Mouse (Mus musculus) urinary bladder, postnatal 10 days (tissue): ENCODE results near the gene Arrdc3.
"Not testable (repeated sequence)": the region's sequence is repeated elsewhere in the genome, so short reads cannot be mapped to it uniquely, and the experiment has no call there.

Experiments used
- DNase-seq: peaks from one replicate; pipeline ENCODE4 v3.0.0; 2022; ENCODE audit warnings: low spot score

The Arrdc3 gene

DNA sequence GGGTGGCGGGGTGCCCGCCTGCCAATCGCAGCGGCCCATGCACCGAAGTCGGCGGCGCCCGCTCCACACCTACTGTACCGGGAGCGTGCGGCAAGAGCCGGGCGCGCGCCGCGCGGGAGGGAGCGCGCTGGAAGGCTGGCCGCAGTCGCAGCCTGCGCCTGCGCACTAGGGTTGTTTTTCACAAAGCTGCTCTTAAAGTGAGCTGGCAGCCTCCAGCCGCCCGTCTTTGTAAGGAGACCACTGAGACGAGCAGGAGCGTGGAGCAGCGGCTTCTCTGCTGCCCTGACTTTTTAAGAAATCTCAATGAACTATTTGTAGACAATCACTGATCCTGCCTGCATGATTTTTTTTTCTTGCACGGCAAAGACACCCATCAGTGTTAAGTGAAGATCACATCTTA is at the start of gene Arrdc3:
TSS of gene Arrdc3 (plus strand) at position 195 of the 400 bp plus-strand sequence.
- DNase-seq = peak; percentile 87

DNA sequence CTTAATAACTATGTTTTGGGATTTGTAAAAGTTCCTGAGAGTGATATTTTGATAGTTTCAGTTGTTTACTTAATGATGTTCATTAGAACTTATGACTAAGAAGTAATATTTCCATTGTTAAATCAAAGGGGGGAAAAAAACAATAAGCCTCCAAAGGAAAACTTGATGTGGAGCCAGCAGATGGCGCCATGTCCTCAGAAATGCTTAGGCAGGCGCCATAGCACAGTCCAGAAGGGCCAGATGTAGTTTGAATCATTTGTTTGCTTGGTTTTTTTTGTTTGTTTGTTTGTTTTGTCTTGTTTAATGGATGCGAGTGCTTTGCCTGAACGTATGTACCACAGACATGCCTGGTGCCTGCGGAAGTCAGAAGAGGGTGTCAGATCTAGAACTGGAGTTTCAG is 21.0 kb upstream of the Arrdc3 start:
- no peak for DNase-seq

DNA sequence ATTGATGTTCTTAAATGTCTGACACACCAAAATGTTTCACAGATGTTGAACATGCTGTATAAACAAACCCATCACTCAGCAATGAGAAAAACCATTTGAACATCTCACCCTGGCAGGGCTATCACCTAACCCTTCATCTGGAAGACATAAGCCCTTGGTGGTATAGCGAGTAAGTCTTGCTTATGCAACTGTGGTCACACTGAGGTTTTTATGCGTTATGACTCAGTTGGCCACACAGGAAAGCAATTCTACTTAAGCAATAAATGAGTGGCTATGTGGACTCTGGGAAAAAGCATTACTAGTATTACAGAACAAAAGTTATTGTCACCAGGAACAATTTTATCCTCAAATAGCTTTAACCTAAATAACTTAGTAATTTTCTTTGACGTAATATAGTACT is 19.0 kb upstream of the Arrdc3 start:
- DNase-seq = no peak

DNA sequence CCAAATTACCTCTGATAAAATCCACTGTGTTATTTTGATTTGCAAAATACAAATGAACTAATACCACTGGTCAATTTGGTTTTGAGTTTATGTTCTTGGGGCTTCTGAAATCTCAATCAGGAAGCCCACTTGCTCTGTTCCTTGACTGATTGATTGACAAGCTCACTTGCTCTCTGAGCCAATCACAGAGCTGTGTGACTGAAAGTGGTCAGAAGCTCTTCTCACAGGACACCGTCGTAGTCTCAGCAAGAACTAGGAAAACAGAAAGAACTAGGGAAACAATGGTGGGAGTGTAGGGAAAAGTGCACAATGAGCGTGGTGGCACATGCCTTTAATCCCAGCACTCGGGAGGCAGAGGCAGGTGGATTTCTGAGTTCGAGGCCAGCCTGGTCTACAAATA is 8.1 kb upstream of the Arrdc3 start:
- no peak for DNase-seq

DNA sequence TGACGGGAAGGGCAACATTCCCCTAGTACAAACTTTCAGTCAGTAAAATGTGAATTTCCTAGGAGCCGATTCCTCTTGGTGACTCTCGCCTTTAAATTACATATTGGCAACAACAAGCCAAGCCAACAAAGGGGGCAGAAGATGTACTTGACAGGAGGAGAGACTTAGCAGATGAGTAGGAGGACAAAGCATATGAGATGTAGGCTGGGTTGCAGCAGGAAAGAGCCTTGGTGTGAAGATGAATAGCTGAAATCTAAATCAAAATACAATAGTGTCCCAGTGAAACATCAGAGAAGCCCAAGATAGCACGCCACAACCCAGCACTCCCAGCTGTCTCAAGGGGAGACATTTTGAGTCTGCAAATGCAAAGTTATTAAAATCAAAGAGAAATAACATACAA is 2.4 kb upstream of the Arrdc3 start:
- DNase-seq = no peak

DNA sequence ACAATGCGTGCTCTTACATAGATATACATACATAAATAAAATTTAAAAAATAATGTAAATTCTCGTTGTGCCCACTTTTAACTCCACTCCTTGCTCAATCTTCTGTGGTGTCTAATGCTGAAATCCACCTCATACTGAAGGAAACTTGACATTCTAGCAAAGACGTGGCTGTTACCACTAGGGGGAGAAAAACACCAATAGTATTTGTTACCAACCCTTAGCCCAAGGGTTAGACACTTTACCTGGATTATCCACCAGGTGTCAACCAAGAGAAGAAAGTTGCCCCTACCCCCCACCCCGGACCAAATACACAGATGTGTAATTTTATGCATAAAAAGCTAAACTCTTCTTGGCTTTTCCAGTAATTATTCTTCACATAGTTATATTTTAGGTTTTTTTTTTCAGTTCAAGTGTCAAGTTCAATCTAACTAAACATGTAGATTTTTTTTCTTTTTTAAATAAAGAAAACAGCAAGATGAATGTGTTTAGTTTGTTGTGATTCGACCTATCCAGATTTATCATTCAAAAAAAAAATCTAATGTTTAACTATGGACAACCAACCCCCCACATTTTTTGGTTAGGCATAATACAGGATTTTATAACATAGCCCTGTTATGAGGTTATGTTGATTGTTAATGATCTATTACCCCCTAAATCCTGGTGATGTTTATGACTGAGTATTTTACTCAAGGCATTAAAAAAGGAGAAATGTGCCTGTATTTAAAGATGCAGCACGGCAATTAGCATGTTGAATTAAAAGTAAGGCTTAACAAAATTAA is 1.3 kb upstream of the Arrdc3 start:
- DNase-seq = no peak

DNA sequence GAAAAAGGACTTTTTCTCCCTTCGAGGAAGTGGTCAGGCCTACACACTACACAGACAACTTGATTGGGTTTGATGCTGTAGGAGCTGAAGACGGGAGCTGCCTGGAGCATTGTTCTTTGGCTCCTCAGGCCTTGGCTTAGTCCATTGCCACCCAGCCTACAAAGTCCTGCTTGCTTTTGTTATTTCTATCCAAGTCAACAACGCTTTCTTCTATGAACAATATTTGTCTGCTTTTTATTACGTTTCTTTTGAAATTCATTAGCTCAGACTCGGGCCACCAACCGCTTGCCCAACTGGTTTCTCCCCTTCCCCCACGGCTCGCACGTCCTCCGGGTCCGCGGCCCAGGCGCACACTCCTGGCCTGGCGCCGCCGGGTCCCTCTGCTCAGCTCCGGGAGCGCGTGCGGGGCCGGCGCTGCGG is 458 bp upstream of the Arrdc3 start:
- no peak for DNase-seq

DNA sequence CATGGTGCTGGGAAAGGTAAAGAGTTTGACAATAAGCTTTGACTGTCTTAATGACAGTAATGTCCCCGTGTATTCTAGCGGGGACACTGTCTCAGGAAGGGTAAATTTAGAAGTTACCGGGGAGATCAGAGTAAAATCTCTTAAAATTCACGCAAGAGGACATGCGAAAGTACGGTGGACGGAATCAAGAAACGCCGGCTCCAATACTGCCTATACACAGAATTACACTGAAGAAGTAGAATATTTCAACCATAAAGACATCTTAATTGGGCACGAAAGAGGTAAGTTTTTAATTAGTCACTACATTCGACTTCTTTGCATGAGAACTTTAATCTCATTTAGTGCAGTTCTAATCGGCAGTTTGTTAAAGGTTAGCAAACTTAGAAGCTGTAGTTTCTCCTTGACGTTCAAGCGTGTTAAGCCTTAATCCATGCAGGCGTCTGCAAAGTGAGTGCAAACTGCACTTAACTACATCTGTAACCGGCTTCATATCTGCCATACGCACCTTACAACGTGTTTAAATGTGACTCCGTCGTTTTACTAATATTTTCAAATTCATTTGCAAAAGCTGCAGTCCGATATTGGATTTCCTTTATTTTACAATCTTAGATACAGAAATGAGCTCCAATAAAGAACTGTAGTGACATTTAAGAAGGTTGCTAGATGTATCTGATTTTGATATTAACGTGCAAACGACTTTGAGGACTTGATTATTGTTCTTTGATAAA is 629 bp downstream of the Arrdc3 start:
- DNase-seq = no peak

DNA sequence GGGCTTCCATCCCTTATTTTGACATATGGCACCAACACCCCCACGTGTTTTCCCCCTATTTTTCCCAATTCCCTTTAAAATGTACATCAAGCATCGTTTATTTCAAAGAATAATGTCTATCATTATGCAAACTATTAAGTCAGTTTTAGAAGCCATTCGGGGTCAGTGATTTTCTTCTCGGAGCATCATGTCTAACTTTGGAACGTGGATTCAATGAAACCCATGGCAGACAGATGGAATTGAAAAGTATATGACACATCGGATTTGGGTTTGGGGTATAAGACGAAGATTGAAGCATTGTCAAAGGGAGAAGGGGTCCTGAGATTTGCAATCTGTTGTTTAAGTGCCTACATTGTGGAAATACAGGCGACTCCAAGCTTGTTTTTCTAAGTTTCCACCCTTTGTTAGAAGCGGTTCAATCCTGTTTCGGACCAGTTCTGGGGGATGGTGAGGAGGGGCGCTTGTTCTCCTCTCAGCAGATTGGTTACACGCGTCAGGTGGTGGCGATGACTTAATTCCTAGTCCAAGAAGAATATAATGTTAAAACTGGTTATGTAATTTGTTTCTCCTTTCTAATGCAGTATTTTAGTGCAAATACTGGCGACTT is 1.3 kb downstream of the Arrdc3 start:
- DNase-seq = no peak

DNA sequence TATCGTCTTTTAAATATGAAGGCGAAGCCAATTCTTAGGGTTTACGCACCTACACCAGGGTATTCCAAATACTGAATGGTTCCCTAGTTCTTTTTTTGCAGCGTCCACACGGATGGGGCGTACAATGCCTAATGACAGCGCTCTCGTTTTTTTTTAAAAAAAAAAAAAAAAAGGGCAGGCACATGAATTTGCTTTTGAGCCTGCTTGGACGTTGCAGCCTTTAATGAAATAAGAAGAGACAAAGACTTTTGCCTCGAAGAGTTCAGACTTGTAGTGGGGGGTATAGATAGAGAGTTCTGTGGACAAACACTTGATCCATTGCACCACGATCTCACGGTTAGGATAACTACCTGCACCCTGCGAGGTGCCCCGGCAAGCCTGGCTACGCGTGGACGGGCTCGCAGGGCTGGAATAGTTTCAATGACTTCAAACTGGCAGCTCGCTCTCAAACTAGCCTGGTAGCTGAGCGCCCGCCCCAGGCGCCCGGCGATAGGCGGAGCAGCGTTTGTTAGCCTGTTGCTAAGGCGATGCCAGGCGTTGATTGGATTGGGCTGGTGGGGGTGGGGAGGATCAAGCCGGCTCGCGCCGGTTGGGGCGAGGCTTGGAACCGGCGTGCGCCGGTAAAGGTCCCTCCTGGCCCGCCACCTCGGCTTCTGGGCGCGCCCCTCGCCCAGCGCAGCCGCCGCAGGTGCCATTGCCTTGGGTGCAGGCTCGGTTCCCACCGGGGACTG is 2.1 kb downstream of the Arrdc3 start:
- DNase-seq = peak; percentile 77

DNA sequence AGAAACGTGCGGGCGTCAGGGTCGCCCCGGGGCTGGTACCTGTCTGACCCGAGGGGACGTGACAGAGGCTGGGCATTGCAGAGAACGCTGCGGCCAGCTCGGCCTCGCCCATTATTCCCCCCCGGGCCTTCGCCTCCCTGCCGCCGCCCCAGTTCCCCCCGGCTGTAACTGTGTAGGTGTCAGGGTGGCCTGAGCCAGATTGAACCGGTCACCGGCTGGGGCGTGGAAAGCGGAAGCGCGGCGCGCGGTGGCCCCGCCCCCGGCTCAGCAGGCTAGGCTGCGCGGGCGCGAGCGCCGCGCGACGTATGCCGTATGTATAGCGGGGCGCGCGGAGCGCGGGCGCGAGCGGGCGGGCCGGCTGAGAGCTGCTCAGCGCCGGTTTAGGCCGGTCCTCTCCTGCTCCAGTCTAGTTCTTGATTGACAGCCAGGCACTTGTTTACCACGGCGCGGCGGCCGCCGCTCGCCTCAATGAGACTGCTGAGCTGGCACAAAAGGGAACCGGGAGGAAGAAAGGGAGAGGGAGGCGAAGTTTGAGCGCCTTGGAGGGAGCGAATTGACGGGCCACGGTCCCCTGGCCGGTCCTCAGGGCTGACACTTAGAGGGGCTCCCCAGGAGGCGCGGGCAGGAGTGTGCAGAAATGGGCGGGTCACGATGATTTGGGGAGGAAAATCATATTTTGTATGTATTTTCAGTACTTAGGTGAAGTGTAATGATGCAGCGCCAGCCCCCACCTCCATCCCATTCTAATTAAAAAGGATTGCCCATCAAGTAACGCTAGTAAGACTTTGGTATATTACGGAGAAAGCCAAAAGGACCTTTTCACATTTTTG is 2.9 kb downstream of the Arrdc3 start:
- DNase-seq = peak; percentile 63

DNA sequence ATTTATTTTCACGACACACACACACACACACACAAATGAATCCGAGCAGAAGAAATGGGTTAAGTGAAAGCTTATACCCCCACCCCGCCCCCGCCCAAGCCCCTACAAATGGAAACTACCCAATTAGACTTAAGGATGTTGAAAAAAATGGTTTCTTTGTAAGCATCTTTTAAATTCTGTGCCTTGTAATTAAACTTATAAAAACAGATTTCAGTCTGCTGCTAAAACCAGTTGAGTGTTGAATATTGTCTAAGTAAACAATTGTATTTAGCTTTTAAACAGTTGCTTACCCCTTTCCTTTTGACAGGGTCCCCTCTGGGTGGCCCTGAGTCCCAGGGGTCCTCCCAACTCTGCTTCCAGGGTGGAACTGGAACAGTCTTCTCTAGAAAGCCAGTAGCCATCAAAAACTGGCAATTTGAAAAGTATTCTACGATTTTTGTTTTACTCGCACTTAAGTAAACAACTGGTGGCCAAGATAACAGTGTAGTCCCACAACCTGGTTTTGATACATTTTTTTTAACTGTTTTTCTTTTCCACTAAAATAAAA is 3.6 kb downstream of the Arrdc3 start:
- DNase-seq = no peak

DNA sequence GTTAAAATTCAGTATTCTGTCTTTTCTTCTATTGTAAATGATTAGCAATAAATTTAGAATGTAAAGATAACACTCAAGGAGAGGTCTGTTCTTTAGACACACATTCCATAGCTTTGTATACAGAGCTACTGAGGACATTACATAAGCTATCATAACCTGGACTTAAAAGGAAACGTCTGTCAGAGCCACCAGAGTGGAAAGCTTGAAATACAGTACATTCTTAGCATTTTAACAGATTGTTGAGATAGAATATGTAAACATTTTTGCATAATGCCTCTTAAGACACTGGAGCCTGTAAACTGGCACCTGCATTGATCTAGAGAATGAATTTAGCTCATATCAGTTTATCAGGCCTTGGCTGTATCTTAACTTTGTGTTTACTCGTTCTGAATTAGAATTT is 4.7 kb downstream of the Arrdc3 start:
- no peak for DNase-seq

DNA sequence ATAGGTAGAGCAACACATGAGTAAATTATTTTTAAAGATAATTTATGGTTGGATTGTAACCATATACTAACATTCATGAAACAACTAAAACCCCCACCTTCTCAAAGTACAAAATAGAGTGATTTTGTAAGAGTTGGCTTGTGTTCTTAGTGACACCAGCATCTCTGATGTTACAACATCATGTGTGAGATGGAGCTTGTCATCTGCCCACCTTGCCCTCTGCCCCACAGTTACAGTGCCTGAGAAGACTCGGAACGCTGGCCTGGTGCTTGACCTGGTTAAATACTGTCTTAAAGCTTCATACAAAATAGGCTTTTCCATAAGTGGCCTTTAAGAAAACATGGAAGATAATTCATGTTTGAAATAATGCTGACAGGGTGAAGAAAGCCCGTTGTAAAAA is 11.7 kb downstream of the Arrdc3 start:
- not testable (repeated sequence) for DNase-seq

DNA sequence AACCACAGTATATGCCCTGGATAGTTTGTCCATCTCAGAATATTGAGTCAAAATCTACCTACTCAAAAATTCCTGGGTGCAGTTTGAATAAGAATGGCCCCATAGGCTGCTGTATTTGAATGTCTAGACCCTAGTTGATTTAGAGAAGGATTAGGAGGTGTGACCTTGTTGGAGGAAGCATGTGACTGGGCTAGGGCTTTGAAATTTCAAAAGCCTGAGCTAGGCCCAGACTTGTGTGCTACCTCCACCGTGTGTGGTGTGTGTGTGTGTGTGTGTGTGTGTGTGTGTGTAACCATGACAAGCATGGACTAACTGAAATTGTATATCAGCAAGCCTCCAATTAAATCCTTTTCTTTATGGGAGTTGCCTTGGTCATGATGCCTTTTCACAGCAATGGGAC is 14.2 kb downstream of the Arrdc3 start:
- no peak for DNase-seq

DNA sequence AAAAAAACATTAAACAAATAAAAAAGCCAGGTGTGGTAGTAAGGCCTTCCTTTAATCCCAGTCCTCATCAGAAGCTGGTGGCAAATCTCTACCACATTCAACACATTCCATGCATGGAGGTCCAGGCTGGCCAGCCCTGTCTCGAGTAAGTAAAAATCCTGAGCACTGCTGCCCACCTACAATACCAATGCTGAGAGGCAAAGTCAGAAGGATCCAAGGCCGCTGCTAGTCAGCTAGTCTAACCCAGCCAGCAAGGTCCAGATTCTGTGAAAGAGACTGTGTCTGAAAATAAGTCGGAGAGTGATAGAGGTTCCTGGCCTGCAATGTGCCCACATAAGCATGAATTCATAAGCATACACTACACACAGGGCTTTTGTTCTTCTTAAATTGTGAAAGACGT is 14.9 kb downstream of the Arrdc3 start:
- no peak for DNase-seq

DNA sequence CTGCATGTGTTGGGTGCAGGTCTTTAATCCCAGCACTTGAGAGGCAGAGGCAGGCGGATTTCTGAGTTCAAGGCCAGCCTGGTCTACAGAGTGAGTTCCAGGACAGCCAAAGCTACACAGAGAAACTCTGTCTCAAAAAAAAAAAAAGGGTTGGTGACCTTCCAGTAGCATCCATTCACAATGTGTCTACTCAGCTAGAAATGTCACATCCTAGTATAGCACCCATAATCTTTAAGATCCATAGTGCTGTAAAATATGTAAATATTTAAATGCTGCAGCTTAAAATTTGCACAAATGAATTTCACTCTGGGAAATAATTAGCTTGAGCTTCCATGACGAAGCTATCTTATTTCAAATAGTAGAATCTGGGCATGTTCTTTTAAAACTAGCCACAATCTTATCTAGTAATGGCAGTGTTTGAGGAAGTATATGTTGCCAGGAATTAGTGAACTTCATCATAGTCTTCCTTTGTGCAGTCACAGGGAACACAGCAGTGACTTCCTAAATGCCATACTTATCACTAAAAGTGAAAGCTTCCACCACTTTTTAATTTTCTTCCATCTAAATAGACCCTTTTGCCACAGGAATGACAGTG is 16.3 kb downstream of the Arrdc3 start:
- no peak for DNase-seq

DNA sequence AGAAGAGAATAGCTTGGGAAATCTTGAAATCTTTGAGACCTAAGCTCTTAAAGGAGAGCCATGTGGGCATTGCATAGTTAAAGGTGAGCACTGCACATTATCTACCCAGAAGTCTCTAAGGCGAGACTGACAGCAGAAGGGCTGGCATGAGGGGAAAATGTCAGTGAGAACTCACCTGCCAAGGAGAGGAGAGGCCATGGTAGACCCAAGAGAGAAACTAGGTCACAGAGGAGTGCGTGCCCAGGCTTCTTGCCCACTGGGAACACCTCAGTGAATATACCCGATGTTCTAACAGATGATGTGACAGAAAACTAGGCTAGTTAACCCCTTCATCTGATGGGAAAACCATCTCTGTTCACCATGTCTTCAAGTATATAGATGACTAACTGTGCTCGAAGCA is 18.2 kb downstream of the Arrdc3 start:
- DNase-seq = no peak

DNA sequence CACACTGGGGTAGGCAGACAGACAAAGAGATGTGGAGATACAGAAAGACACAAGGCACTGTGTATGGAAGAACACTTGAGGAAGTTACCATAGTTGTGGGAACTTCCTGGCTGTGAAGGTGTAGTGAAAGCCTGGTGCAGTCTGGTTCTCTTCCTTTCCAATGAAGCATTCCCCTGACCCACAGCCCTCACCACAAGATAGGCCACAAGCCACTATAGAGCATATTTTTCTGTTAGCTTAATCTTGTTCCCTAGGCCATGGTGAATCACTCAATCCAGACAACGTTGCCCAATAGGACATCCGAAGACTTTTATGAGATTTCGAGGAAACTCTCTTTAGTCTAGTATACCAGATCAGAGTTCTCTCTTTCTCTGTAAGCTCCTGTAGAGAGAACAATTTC is 19.6 kb downstream of the Arrdc3 start:
- DNase-seq = no peak

DNA sequence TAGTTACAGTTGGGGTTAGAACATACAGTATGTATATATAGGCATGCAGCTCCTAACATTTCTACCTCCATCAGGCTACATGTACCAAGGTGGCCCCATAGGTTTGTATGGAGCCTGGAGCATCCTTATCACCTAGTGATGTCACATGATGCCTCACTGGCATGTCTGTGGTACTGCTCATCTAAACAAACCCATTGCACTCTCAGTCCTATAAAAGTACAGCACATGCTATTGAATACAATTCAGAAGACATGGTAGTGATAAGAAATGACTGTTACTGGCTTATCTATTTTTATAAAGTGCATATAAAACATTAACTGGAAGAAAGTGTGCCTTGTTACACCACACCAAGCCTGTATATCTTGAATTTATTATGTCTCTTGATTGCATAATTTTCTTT is 30.2 kb downstream of the Arrdc3 start:
- DNase-seq = no peak

DNA sequence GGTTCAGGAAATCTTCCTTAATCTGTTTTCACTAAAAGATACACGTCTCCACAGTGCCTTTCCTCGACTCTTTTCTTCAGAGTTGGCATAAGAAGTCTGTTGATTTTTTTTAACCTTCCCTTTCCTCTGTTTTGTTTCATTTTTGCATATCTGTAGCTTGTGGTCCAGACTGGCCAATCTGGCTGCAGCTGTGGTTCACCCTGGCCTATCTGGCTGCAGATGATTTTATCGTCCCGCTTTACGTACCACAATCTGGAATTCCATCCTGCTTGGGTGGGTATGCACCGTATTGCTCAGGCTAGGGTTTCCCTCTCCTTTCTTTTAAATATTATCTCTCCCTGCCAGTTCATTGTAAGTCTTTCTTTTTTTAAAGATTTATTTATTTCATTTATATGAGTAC is 37.8 kb downstream of the Arrdc3 start:
- no peak for DNase-seq
